Mouse (Mus musculus) forebrain, embryonic 11.5 days (tissue): ENCODE measurements around the gene Fam25c. TPM values are rescaled to one million over a fixed set of nuclear protein-coding genes. Genes with fewer than 3 reads are reported as not detected.
"Not testable (repeated sequence)": the region's sequence is repeated elsewhere in the genome, so short reads cannot be mapped to it uniquely, and the experiment has no call there.

ENCODE experiments used
- ATAC-seq: fragments of 200-750 bp; cut with Nextera tagmentation; replicated peaks from 2 replicates; pipeline ENCODE4 v1.8.0; 2017; ENCODE audit warnings: moderate TSS enrichment; ENCODE audit not compliant: low FRiP score
- DNase-seq: peaks from one replicate; pipeline ENCODE4 v3.0.0-alpha.2; 2017; ENCODE audit warnings: low spot score
- H3K27ac ChIP-seq: fragments of 300-500 bp; sonication (generic); 2 replicates; pipeline ENCODE4 v1.5.1; 2014; ENCODE audit warnings: low read depth, low read length
- H3K27me3 ChIP-seq: fragments of 300-500 bp; sonication (generic); 2 replicates; pipeline ENCODE4 v1.6.1; 2014; ENCODE audit warnings: mild to moderate bottlenecking, low read length, mixed read lengths; ENCODE audit not compliant: control insufficient read depth, insufficient read depth
- H3K36me3 ChIP-seq: fragments of 300-500 bp; sonication (generic); 2 replicates; pipeline ENCODE4 v1.6.1; 2014; ENCODE audit warnings: mild to moderate bottlenecking, low read length, moderate library complexity, mixed read lengths; ENCODE audit not compliant: control insufficient read depth, insufficient read depth
- H3K4me1 ChIP-seq: fragments of 300-500 bp; sonication (generic); replicated peaks from 2 replicates; pipeline ENCODE4 v1.6.1; 2014; ENCODE audit warnings: low read length, mixed read lengths; ENCODE audit not compliant: control insufficient read depth, insufficient read depth
- H3K4me2 ChIP-seq: fragments of 300-500 bp; sonication (generic); 2 replicates; pipeline ENCODE4 v1.6.1; 2014; ENCODE audit warnings: low read depth, mild to moderate bottlenecking, low read length, moderate library complexity, mixed read lengths; ENCODE audit not compliant: severe bottlenecking
- H3K4me3 ChIP-seq: fragments of 300-500 bp; sonication (generic); 2 replicates; pipeline ENCODE4 v1.5.1; 2014; ENCODE audit warnings: low read depth, low read length
- H3K9ac ChIP-seq: fragments of 300-500 bp; sonication (generic); 2 replicates; pipeline ENCODE4 v1.6.1; 2014; ENCODE audit warnings: low read length
- H3K9me3 ChIP-seq: fragments of 300-500 bp; sonication (generic); 2 replicates; pipeline ENCODE4 v1.6.1; 2016; ENCODE audit warnings: low read length, mixed read lengths; ENCODE audit not compliant: control insufficient read depth
- WGBS: fragments of 180-500 bp; shearing (Covaris S2); extraction: QIAGEN DNeasy Blood & Tissue Kit; methylation state at CpG from one replicate; pipeline ENCODE4 v1.1.7; 2014; 5-methylcytosine and 5-hydroxymethylcytosine counted together
- polyA plus RNA-seq: library from polyadenylated mRNA; unstranded; fragments of >200 nt; fragmentation: Nextera tagmentation; extraction: Ambion mirVana; gene quantifications from 2 replicates; pipeline ENCODE4 v1.2.1, GENCODE M21; 2014

Gene Fam25c
- polyA plus RNA-seq, 1 experiment from 2014 or later = not detected

- Histone ChIP-seq H3K4me1 (no peaks in the 10 kb centered on the region), H3K4me3 (no peak overlapping the region), H3K4me2 (no peak overlapping the region), H3K9me3 (no peaks in the 10 kb centered on the region), H3K9ac (no peak overlapping the region), H3K27ac (no peak overlapping the region), H3K27me3 (no peaks in the 10 kb centered on the region), H3K36me3 (peaks cover 2% of the 10 kb centered on the region; the same call in 1 of the 2 replicates)
- DNase-seq (no peak), ATAC-seq (no peak)
- WGBS = 76% methylated on average over 1 of the region's 1 CpGs
These were observed 27.6 kb downstream of the Fam25c start for GRCm38 (mm10) chr14:34327618-34328017.

GRCm38 (mm10) chr14:34326606-34327005 is 28.6 kb downstream of the Fam25c start:
- DNase-seq (no peak), ATAC-seq (no peak)
- Histone ChIP-seq H3K36me3 (peaks cover 2% of the 10 kb centered on the region; the same call in 1 of the 2 replicates), H3K4me3 (no peak overlapping the region), H3K9me3 (no peaks in the 10 kb centered on the region), H3K9ac (no peak overlapping the region), H3K4me1 (no peaks in the 10 kb centered on the region), H3K27me3 (no peaks in the 10 kb centered on the region), H3K4me2 (no peak overlapping the region), H3K27ac (no peak overlapping the region)
- 95% methylated on average over 3 of the region's 3 CpGs for WGBS

- ATAC-seq = no peak
- H3K9ac ChIP-seq = no peak overlapping the region
- no peaks in the 10 kb centered on the region for H3K27me3 ChIP-seq
- no peaks in the 10 kb centered on the region for H3K4me1 ChIP-seq
- no peak overlapping the region for H3K27ac ChIP-seq
- no peak overlapping the region for H3K4me2 ChIP-seq
- H3K36me3 ChIP-seq = no peaks in the 10 kb centered on the region; the same call in 1 of the 2 replicates
- WGBS = 96% methylated on average over 5 of the region's 5 CpGs
- H3K9me3 ChIP-seq = no peaks in the 10 kb centered on the region
- DNase-seq = no peak
- no peak overlapping the region for H3K4me3 ChIP-seq
These were observed 31.6 kb downstream of the Fam25c start for GRCm38 (mm10) chr14:34323576-34324085.

- Histone ChIP-seq H3K4me1 (no peaks in the 10 kb centered on the region; the same call in 1 of the 2 replicates), H3K4me2 (no peak overlapping the region), H3K9ac (no peak overlapping the region), H3K4me3 (no peak overlapping the region), H3K27ac (no peak overlapping the region), H3K36me3 (no peaks in the 10 kb centered on the region; the same call in 1 of the 2 replicates), H3K9me3 (no peaks in the 10 kb centered on the region), H3K27me3 (no peaks in the 10 kb centered on the region)
- no peak for DNase-seq
- no peak for ATAC-seq
These were observed 37.1 kb downstream of the Fam25c start for GRCm38 (mm10) chr14:34318113-34318512.

GRCm38 (mm10) chr14:34317431-34317830 is 37.8 kb downstream of the Fam25c start:
- Histone ChIP-seq H3K4me1 (no peaks in the 10 kb centered on the region; the same call in 1 of the 2 replicates), H3K9ac (no peak overlapping the region), H3K27ac (no peak overlapping the region), H3K9me3 (no peaks in the 10 kb centered on the region), H3K27me3 (no peaks in the 10 kb centered on the region), H3K36me3 (no peaks in the 10 kb centered on the region; the same call in 1 of the 2 replicates), H3K4me3 (no peak overlapping the region), H3K4me2 (no peak overlapping the region)
- 96% methylated on average over 3 of the region's 3 CpGs for WGBS
- ATAC-seq (no peak), DNase-seq (no peak)

- Histone ChIP-seq H3K9me3 (no peaks in the 10 kb centered on the region), H3K27ac (no peak overlapping the region), H3K4me2 (no peak overlapping the region), H3K36me3 (no peaks in the 10 kb centered on the region; the same call in 1 of the 2 replicates), H3K9ac (no peak overlapping the region), H3K4me3 (no peak overlapping the region), H3K27me3 (no peaks in the 10 kb centered on the region), H3K4me1 (no peaks in the 10 kb centered on the region; the same call in 1 of the 2 replicates)
- no peak for DNase-seq
- WGBS = 85% methylated on average over 2 of the region's 2 CpGs
- ATAC-seq = no peak
These were observed 38.9 kb downstream of the Fam25c start for GRCm38 (mm10) chr14:34316346-34316745.

GRCm38 (mm10) chr14:34314796-34315195 is 40.4 kb downstream of the Fam25c start:
- peaks cover under 1% of the 10 kb centered on the region; the same call in 1 of the 2 replicates for H3K4me1 ChIP-seq
- 91% methylated on average over 3 of the region's 3 CpGs for WGBS
- H3K9me3 ChIP-seq = no peaks in the 10 kb centered on the region
- H3K27me3 ChIP-seq = no peaks in the 10 kb centered on the region
- H3K27ac ChIP-seq = no peak overlapping the region
- H3K4me2 ChIP-seq = no peak overlapping the region
- no peak overlapping the region for H3K4me3 ChIP-seq
- DNase-seq (no peak), ATAC-seq (no peak)
- no peaks in the 10 kb centered on the region; the same call in 1 of the 2 replicates for H3K36me3 ChIP-seq
- no peak overlapping the region for H3K9ac ChIP-seq

GRCm38 (mm10) chr14:34314383-34314782 is 40.9 kb downstream of the Fam25c start:
- H3K4me1 ChIP-seq, H3K9me3 ChIP-seq, DNase-seq, H3K36me3 ChIP-seq, H3K4me2 ChIP-seq, H3K9ac ChIP-seq, ATAC-seq, H3K27ac ChIP-seq, H3K4me3 ChIP-seq, H3K27me3 ChIP-seq: not testable (repeated sequence)
- WGBS = 94% methylated on average over 8 of the region's 8 CpGs

GRCm38 (mm10) chr14:34313612-34314011 is 41.6 kb downstream of the Fam25c start:
- no peak for ATAC-seq
- Histone ChIP-seq H3K4me1 (peaks cover 2% of the 10 kb centered on the region; the same call in 1 of the 2 replicates), H3K9ac (no peak overlapping the region), H3K27me3 (no peaks in the 10 kb centered on the region), H3K27ac (no peak overlapping the region), H3K4me2 (no peak overlapping the region), H3K9me3 (no peaks in the 10 kb centered on the region), H3K4me3 (no peak overlapping the region), H3K36me3 (no peaks in the 10 kb centered on the region)
- DNase-seq = no peak
- WGBS = 93% methylated on average over 3 of the region's 3 CpGs
